Mouse (Mus musculus): ENCODE data around the gene F5. TPM values are rescaled to one million over a fixed set of nuclear protein-coding genes. Genes with fewer than 3 reads are reported as not detected.
A peak's percentile ranks its signal among the peaks of the same experiment; 100 is the strongest.

F5 gene
- 6.7 and 8.3 TPM in 2 replicates for polyA plus RNA-seq (2012; rRNA removed)
- polyA plus RNA-seq (2014; fragmentation: Nextera tagmentation; extraction: Ambion mirVana), result 11.6 and 11.9 TPM in 2 replicates

DNA sequence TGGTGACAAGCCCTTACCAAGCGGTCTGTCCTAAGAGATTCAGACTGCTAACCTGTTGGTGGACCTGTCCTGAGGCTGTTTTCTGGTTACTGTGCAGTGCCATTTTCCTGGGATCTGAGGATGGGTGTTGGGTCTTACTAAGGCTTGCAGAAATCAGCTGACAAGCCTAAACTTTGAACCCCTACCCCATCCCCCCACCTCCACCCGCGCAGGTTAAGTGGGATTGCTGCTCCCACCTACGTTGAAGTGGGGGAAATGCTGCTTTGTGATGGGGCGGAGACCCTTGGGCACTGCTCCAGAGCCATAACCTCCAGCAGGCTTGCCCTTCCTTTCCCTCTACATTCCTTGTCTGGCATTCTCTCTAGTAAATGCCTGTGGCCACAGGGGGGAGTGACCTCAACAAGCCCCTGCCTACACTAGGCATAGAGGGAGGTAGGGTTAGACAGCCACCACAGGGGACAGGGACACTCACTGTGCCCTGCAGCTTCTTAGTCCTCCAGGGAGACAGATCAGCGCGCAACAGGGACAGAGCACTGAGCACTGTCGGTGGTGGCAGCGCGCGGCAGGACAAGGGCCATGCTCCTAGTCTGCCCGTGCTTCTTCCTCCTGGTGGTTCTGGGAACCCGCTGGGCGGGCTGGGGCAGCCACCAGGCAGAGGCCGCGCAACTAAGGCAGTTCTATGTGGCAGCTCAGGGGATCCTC, at the start of gene F5:
TSS of gene F5 (plus strand) at position 452 of the 702 bp plus-strand sequence.
- DNase-seq (ENCODE audit: low read depth in 3 of 3, low spot score in 3 of 3) (no peak), ATAC-seq (ENCODE audit: insufficient read depth) (peak; percentile 56; the same call in 1 of the 2 replicates)
- Histone ChIP-seq H3K36me3 (replicated peaks; ENCODE audit: control insufficient read depth, insufficient read depth, low read depth) (no peaks in the 10 kb centered on the region), H3K4me3 (ENCODE audit: insufficient read depth in 1 of 2, low read depth in 2 of 2, low read length in 2 of 2) (peak within 1 kb of the TSS; percentile 35 to 46), H3K9ac (replicated peaks) (no peak within 1 kb of the TSS), H3K9me3 (ENCODE audit: control insufficient read depth, low read length) (no peaks in the 10 kb centered on the region), H3K27ac (no peak within 1 kb of the TSS), H3K4me2 (ENCODE audit: low read depth) (peak within 1 kb of the TSS; percentile 29), H3K4me1 (replicated peaks; ENCODE audit: control insufficient read depth in 2 of 2, insufficient read depth in 2 of 2, low read length in 1 of 2) (peaks cover 0 to 4% of the 10 kb centered on the region in 2 experiments; a peak in 1 of 4 replicates), H3K27me3 (ENCODE audit: control insufficient read depth, insufficient read depth, low read length) (no peaks in the 10 kb centered on the region)
- 13% methylated on average over 16 of the region's 16 CpGs for WGBS (ENCODE audit: insufficient replicate concordance)
- peak; percentile 37 for TF ChIP-seq CTCF (IDR thresholded peaks at IDR 0.05; ENCODE audit: low read depth)
- TF ChIP-seq EP300 (IDR thresholded peaks at IDR 0.05; ENCODE audit: low read depth), result no peak

DNA sequence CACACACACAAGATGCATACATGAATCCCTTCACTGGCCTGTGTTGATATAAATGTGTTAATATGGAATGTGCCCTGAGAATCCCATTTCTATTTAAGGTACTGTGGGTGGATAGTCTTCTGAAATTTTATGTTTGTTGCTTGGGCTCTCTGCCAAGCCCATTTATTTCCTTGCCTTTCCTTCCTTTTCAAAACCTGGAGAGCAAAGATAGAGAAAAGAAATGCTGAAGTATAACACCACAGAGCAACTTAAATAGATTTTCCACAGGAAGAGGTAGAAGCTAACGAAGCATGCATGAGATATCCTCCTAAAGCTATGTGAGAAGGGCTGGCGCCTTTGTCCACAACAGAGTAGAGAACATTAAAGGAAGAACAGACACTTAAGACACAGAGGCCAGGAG, 41.9 kb upstream of the F5 start:
- H3K36me3 ChIP-seq (replicated peaks; ENCODE audit: control insufficient read depth, insufficient read depth, low read depth), result no peaks in the 10 kb centered on the region
- 45% methylated on average over 2 of the region's 2 CpGs for WGBS (ENCODE audit: insufficient replicate concordance)
- DNase-seq (ENCODE audit: low read depth in 3 of 3, low spot score in 3 of 3), result no peak
- H3K27me3 ChIP-seq (ENCODE audit: control insufficient read depth, insufficient read depth, low read length), result no peaks in the 10 kb centered on the region
- no peaks in the 10 kb centered on the region for H3K4me1 ChIP-seq (replicated peaks; ENCODE audit: control insufficient read depth in 2 of 2, insufficient read depth in 2 of 2, low read length in 1 of 2)
- no peak overlapping the region for H3K4me2 ChIP-seq (ENCODE audit: low read depth)
- no peak overlapping the region for H3K27ac ChIP-seq
- ATAC-seq (ENCODE audit: insufficient read depth), result no peak
- H3K9ac ChIP-seq (replicated peaks), result no peak overlapping the region
- TF ChIP-seq EP300 (IDR thresholded peaks at IDR 0.05; ENCODE audit: low read depth), result no peak
- no peak for TF ChIP-seq CTCF (IDR thresholded peaks at IDR 0.05; ENCODE audit: low read depth)
- no peak overlapping the region for H3K4me3 ChIP-seq (ENCODE audit: insufficient read depth in 1 of 2, low read depth in 2 of 2, low read length in 2 of 2)
- H3K9me3 ChIP-seq (ENCODE audit: control insufficient read depth, low read length), result no peaks in the 10 kb centered on the region

DNA sequence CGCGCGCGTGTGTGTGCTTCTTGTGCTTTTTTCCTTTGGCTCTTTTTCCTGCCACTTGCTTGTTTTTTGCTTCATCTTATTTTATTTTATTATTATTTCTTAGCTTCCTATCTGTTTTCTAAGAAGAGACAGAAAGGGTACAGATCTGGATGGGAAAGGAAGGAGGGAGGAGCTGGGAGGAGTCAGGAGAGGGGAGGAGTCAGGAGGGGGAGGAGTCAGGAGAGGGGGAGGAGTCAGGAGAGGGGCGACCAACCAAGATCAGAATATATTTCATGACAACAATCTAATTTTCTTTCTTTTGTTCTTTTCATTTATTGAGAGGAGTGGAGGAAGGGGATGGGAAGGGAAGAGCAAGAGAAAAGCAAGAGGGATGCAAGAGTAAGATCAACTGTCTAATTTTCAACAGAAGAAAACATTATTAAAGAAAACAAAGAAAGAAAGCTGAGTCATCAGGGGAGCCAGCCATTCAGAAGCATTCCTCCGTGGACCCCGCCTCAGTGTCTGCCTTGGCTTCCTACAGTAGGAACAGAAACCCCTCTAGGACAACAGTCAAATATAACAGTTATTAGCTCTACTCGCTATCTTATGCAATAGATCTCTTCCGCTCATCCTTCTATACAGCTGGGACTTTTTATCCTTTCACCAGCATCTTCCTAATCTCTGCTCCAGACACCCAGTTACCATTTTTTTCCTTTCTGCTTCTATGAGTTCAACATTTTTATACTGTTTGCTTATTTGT, 40.9 kb upstream of the F5 start:
- Histone ChIP-seq H3K4me3 (ENCODE audit: insufficient read depth in 1 of 2, low read depth in 2 of 2, low read length in 2 of 2) (no peak overlapping the region), H3K27me3 (ENCODE audit: control insufficient read depth, insufficient read depth, low read length) (no peaks in the 10 kb centered on the region), H3K9ac (replicated peaks) (no peak overlapping the region), H3K4me1 (replicated peaks; ENCODE audit: control insufficient read depth in 2 of 2, insufficient read depth in 2 of 2, low read length in 1 of 2) (no peaks in the 10 kb centered on the region), H3K9me3 (ENCODE audit: control insufficient read depth, low read length) (no peaks in the 10 kb centered on the region), H3K4me2 (ENCODE audit: low read depth) (no peak overlapping the region), H3K36me3 (replicated peaks; ENCODE audit: control insufficient read depth, insufficient read depth, low read depth) (no peaks in the 10 kb centered on the region), H3K27ac (no peak overlapping the region)
- ATAC-seq (ENCODE audit: insufficient read depth) (no peak), DNase-seq (ENCODE audit: low read depth in 3 of 3, low spot score in 3 of 3) (no peak)
- TF ChIP-seq EP300 (IDR thresholded peaks at IDR 0.05; ENCODE audit: low read depth) (no peak), CTCF (IDR thresholded peaks at IDR 0.05; ENCODE audit: low read depth) (no peak)
- 85% methylated on average over 9 of the region's 9 CpGs for WGBS (ENCODE audit: insufficient replicate concordance)

DNA sequence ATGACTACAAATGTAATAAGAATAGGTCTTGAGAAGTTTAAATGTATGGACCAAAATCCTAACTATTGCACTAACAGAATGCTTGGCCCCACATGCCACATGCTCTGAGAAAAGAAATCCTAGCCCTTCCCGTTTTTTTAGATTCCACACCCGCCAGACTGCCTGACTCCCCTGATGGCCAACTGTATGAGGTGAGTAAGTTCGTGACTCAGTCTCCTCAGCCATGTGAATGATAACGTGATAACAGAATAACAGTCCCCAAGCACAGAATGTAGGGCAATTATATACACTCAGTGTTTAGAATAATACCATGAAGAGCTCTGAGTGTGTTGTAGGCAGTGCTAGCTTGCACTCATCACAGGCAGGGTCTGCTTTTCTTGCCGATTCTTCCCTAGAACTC, 37.4 kb upstream of the F5 start:
- DNase-seq (ENCODE audit: low read depth in 3 of 3, low spot score in 3 of 3) (no peak), ATAC-seq (ENCODE audit: insufficient read depth) (no peak)
- TF ChIP-seq CTCF (IDR thresholded peaks at IDR 0.05; ENCODE audit: low read depth) (no peak), EP300 (IDR thresholded peaks at IDR 0.05; ENCODE audit: low read depth) (no peak)
- Histone ChIP-seq H3K27me3 (ENCODE audit: control insufficient read depth, insufficient read depth, low read length) (no peaks in the 10 kb centered on the region), H3K27ac (no peak overlapping the region), H3K36me3 (replicated peaks; ENCODE audit: control insufficient read depth, insufficient read depth, low read depth) (no peaks in the 10 kb centered on the region), H3K4me3 (ENCODE audit: insufficient read depth in 1 of 2, low read depth in 2 of 2, low read length in 2 of 2) (no peak overlapping the region), H3K4me2 (ENCODE audit: low read depth) (no peak overlapping the region), H3K9ac (replicated peaks) (no peak overlapping the region), H3K9me3 (ENCODE audit: control insufficient read depth, low read length) (no peaks in the 10 kb centered on the region), H3K4me1 (replicated peaks; ENCODE audit: control insufficient read depth in 2 of 2, insufficient read depth in 2 of 2, low read length in 1 of 2) (no peaks in the 10 kb centered on the region)
- 57% methylated on average over 5 of the region's 5 CpGs for WGBS (ENCODE audit: insufficient replicate concordance)

DNA sequence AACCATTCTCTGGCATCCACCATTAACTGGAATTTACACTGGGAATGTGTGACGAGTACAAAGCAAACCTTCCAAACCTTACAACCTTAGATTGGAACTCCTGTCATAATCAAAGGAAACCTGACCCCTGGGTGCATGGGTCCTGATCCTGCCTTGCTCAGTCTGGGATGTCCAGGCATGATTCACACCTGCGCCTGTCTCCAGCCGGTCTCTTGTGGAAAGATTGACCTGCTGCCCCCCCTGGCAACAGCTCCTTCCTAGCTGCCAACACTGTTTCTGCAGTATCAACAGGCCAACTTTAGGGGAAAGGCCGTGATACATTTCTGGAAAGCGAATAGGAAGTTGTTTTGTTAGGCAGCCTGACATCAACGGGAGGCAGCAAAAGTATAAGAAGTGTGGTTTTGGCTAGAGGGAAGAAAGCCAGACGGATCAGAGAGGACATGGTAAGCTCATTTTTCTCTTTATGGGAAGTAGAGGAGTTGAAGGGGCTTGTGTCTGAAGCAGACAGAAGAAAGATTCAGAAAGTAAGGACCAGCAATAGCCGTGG, 36.6 kb upstream of the F5 start, which contains the start of gene Selp:
TSS of gene Selp (plus strand) at position 318 of the 547 bp plus-strand sequence.
- DNase-seq (ENCODE audit: low read depth in 3 of 3, low spot score in 3 of 3) (no peak), ATAC-seq (ENCODE audit: insufficient read depth) (no peak)
- H3K9ac ChIP-seq (replicated peaks), result no peak within 1 kb of the TSS
- no peak within 1 kb of the TSS for H3K27ac ChIP-seq
- H3K27me3 ChIP-seq (ENCODE audit: control insufficient read depth, insufficient read depth, low read length), result no peaks in the 10 kb centered on the region
- H3K36me3 ChIP-seq (replicated peaks; ENCODE audit: control insufficient read depth, insufficient read depth, low read depth), result no peaks in the 10 kb centered on the region
- H3K4me3 ChIP-seq (ENCODE audit: insufficient read depth in 1 of 2, low read depth in 2 of 2, low read length in 2 of 2), result no peak within 1 kb of the TSS
- H3K9me3 ChIP-seq (ENCODE audit: control insufficient read depth, low read length), result no peaks in the 10 kb centered on the region
- H3K4me1 ChIP-seq (replicated peaks; ENCODE audit: control insufficient read depth in 2 of 2, insufficient read depth in 2 of 2, low read length in 1 of 2), result no peaks in the 10 kb centered on the region; a peak in 1 of 4 replicates
- TF ChIP-seq CTCF (IDR thresholded peaks at IDR 0.05; ENCODE audit: low read depth) (no peak), EP300 (IDR thresholded peaks at IDR 0.05; ENCODE audit: low read depth) (no peak)
- H3K4me2 ChIP-seq (ENCODE audit: low read depth), result no peak within 1 kb of the TSS
- WGBS (ENCODE audit: insufficient replicate concordance), result 38% methylated on average over 8 of the region's 8 CpGs
